Mouse (Mus musculus) left cerebral cortex, adult 11 months (tissue): ENCODE measurements at regions not wholly inside any gene's neighbourhood (a gene's known extent, or its start where the extent isn't known, plus 50 kb on each side); places are given as distances from the start of the nearest gene placed in this dataset.

Experiments
- DNase-seq: peaks from one replicate; pipeline ENCODE4 v3.0.0; 2022; ENCODE audit warnings: low spot score

DNA sequence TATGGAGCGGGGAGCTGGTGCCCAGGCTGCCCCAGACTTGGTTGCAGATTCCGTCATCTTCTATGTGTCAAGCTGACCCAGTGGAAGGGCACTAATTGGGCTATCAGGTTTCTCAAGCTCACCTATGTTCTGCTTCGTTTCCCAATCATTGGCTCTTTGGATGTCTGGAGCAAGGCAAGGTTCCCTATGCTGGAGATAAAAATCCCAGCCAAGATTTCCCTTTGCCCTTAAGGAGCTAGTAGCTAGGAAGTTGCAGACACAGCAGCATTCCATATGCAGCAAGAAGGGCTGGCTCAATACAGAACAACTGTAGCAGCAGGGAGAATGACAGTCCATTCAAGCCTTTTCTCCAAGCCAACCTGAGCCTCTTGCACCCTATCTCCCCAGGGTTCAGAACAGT lies 159.2 kb upstream of the Zfp706 start:
- DNase-seq: no peak

DNA sequence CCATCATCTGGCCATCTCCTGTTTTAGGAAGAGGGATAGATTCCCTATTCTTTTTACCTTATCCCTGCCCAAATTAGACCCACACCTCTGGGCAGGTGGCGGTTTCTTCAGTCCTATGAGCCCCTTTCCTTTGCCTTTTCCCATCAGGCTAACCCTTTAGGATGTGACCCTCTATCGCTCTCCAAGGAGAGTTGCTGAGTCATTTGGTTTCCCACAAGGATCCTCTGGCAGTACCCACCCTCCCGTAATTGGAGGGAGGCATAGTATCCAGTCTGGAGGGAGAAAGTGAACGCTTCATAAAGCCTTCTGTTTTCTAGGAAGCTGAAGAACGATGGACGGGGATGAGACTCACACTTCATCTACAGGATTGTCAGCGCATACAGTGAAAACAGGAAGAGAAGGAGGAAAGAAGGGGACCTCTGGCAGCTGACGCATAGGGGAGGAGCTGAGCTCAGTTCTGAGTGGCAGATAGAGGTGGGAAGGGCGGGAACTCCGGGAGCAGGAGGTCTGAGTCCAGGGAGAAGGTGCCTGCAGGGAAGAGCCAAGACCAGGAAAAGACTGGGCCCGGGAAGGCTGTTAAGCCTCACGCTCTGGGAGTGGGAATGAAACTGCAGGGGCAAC lies 158.4 kb upstream of the Zfp706 start:
- no peak for DNase-seq

DNA sequence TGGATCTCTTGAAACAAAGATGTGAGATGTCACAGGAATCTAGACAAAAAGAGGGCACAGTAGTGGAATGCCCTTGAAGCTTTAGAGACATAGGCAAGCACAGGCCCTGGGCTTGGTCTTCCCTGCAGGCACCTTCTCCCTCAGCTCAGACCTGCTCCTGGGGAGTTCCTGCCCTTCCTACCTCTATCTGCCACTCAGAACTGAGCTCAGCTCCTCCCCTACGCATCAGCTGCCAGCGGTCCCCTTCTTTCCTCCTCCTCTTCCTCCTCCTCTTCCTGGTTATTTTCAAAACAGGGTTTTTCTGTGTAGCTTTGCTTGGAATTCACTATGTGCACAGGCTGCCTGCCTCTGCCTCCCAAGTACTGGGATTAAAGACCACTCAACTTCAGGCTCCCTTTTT lies 157.6 kb upstream of the Zfp706 start:
- no peak for DNase-seq

DNA sequence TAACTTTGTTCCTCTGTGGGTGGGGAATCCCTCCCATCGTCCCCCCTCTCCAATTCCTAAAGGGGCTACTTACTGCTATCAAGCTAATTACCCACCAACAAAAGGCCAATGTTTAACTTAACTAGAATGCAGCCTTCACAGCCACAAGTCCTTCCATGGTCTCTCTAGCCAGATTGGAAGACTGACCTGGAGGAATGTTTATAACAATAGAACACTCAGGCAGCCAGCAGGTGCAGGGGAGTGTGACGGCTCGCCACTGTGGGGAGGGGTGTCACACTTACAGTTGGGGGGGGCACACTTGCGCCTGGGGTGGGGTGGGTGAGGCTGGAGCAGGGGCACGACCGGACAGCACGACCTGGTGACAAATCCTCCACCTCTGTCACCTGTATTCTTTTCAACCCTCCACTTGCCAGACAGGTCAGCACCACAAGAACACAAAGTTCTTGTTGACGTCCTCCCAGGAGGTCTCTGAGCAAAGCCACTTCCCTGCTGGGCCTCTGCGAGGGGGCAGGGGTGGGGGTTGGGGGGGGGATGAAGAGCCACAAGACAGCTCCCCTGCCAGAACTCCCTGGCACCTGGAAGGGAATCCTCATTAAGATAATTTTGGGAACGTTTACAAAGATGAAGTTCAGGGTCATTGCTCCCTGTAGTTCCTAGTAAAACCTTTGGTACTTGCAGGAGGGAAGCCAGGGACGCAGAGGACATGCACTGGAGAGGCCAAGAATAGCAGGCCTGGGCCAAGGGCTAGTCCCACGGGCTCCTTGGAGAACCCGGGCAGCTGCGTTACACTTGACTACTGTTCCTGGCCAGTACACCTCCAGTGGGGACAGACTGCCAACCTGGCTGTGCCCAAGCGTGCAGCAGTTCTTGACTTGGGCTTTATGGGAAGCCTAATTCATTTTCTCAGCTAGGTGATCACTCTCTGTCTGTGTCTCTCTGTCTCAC lies 156.9 kb upstream of the Zfp706 start:
- DNase-seq: no peak

DNA sequence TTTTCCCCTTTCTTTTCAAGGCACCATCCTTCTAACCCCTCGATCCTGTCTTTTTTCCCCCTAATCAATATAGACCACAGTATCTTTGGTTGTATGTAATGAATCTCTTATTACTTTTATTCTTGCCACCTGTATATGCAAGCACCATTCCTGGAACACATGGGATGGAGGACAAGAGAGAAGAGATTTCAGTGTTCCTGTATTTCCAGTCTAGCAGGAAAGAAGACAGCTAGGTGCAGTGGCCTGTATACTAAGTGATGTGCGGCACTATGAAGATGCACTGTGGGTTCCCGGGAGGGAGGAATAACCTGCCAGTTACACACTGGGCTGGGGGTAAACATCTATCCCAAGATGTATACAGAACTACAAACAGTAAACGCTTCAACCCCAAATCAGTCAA lies 152.4 kb upstream of the Zfp706 start:
- no peak for DNase-seq

DNA sequence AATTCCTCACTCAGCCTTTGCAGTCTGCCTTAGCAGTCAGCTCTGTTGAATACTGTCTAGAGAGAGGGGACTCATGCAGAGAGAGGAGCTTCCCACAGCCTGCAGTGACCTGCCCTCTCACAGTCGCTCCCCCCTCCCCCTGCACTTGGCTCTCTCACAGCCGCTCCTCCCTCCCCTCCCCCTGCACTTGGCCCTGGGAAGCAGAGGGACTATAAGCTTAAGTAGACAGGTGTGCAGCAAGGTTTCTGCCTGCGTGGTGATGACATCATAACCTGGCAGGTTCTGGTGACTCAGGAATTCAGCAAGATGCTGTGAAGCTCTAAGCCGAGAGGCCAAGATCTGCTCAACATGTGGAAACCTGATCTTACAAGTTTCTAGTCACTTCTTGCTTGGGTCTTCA lies 151.8 kb upstream of the Zfp706 start:
- DNase-seq: no peak

DNA sequence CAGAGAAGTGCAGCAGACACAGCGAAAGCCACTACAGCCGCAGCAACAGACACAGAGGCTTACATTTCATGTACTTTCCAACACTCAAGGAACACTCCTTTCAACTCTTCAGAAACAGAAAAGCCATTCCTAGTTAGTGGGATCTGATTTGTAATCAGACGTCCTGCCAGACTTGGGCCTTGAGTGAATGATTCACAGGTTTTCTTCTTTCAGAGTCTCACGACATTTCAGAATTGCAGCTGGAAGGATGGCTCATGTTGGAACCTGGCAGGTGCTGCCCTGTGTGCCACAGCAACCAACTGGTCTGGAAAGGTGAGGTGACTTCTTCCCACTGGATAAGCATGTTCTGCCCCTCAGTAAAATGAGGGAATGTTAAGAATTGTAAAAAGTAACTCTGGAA lies 149.8 kb upstream of the Zfp706 start:
- DNase-seq: no peak

DNA sequence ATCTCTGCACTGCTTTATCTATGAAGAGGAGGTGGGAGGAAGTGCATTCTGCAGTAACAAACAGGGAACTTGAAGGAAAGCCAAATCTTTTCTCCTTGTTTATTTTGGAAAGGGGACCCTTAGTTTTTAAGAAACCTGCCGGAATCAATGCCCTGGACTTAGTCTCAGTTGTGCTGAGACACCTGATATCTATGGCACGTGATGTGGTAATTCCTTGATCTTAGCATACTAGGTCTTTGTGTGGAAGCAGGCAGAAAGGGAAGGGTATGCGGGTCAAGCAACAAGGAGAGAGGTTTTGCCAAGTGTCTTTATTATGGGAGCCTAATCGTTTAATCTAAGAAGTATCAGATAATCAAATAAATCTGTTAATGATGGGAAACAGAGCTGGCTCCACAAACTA lies 147.4 kb upstream of the Zfp706 start:
- no peak for DNase-seq

DNA sequence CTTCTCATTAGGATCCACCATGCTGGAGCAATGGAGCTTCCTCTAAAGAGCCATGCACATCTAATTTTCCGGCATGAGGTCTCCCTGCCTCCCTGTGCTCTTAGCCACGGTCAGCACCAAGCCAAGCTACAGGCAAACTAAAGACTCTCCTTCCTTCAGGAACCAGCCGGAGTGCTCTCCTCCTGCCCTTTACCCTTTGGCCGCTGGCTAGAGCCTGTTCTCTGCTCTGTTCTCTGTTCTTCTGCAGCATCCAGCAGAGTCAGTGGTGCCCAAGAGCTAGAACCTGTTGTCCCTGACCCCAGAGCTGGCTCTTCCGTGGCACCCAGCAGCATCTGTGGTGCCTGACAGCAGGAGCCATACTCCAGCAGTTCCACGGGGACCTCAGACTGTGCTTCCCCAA lies 145.6 kb upstream of the Zfp706 start:
- no peak for DNase-seq

DNA sequence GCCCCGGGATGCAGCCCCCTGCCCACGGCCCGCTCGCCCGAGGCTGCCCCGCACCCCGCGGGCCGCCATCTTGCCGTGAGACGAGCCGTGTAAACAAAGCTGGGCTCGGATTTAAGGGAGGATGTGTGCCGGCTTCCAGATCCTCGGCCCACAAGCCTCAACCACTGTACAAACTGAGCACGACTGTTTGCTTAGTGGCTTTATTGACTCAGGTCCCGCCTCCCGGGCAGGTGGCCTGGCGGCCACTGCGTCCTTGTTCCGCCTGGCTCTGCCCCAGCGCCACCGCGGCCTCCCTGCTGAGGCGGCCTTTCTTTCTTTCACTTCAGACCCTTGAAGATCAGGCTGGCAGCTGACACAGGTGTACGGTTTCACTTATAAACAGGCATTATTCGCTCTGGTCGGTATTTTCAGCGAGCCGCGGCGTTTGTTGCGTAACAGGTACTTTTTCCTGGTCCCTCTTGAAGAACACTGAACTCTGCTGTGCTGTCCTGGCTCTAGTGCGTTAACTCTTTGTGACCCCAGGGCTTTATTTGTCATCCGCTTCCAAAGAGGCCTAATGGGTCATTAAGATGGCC lies 128.1 kb upstream of the Zfp706 start:
- no peak for DNase-seq

DNA sequence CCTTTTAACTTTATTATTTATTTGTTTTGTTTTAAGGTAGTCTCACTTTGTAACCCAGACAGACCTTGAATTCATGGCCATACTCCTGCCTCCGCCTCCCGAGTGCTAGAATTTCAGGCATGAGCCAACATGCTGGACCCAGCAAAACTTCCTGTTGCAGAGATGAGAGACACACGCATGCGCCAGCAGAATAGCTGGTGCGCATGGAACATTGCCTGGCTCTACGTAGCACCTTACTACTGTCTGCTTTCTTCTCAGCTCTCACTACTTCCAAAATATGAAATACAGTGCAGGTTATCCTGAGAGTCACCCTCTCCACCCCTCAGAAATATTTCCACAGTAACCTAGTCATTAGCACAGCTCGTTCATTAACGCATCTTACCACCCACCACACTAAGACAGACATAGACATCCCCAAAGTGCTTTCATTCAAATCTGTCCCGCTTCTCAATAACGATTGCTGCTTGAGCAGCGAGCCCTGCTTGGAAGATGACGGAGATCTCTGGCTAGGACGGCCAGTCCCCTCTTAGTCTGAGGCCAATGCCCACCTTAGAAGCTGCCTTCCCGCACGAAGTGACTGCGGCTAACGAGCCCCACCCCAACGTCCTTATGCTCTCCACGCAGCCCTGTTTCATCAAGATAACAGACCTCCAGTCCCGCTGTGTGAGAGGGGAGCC lies 127.5 kb upstream of the Zfp706 start:
- DNase-seq: no peak

DNA sequence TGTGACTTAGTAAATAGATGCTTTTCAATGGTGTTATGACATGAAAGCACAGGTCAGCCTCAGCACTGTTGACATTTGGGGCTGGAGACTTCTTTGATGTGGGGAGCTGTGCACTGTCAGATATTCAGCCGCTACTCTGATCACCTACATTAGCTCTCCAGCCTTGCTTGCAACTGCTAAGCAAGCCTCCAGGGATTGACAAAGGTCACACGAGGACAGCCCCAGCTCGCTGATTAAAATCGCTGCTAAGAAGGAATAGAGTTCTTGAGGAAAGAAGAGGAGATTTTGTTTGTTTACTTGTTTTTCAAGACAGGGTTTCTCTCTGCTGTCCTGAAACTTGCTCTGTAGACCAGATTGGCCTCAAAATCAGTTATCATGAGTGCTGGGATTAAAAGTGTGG lies 126.8 kb upstream of the Zfp706 start:
- no peak for DNase-seq

DNA sequence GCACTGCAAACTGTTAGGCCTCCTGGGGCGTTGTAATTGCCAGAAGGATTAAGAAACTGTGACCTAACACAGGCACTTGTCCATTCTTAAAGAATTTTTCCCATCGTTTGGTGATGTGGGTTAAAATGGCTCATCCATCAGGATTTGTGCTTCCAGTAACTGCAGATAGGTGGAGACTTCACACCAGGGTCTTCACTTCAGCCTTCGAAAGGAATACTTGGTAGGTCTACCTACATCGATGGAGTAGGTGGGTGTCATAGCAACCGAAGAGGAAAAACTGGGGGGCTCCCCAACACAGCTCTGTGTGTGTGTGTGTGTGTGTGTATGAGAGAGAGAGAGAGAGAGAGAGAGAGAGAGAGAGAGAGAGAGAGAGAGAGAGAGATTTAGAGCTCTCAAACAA lies 126.3 kb upstream of the Zfp706 start:
- no peak for DNase-seq

DNA sequence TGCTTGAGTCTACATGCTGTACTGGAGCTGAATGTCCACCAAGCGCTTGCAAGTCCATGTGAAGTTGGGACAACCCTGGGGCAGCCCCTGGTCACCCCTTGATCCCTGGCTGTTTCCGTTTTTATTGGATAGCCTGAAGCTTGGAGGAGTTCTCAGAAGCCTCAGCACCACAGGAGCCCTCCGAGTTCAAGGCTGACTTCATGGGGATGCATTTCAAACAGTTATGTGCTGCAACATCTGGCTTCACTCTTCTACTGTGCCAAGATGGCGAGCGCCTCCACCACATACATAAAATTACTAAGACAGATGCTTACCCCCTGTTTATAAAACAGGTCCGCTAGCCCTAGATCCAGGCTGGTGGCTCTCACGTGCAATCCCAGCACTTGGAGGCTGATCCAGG lies 120.1 kb upstream of the Zfp706 start:
- no peak for DNase-seq

DNA sequence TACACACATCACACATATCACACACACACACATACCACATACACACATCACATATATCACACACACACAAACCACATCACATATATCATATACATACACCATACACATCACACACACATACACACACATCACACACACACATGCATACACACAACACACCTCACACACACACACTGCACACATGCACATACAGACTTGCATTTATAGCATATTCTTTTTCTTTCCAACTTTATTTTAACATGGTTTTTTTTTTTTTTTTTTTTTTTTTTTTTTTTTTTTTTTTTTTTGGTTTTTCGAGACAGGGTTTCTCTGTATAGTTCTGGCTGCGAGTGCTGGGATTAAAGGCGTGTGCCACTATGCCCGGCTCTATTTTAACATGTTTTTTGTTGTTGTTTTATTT lies 119.6 kb upstream of the Zfp706 start:
- no peak for DNase-seq

DNA sequence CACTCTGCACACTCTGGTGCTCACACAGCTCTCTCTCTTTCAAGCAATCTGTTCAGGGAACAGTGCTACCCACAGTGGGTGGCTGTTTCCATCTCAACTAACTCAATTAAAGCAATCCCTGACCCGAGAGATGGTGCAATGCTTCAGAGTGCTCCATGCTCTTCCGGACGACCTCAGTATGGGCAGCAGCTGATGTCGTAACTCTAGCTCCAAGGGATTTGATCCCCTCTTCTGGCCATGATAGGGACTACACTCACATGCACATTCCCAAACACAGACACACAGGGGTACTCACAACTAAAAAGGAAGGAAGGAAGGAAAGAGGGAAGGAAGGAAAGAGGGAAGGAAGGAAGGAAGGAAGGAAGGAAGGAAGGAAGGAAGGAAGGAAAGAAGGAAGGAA lies 118.2 kb upstream of the Zfp706 start:
- no peak for DNase-seq

DNA sequence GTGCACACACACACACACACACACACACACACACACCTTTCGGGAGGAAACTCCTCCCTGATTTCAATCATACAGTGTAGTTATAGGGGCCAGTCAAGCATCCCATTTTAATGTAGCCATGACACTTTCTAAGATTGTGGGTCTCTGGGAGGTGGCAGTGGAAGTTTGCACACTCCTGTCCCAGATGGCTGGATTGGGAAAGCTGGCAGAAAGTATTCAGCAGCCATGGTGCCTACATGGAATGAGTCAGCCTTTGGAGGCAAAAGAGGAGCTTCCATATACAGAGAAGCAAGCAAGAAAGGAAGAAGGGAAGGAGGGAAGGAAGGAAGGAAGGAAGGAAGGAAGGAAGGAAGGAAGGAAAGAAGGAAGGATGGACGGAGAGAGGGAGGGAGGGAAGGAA lies 117.4 kb upstream of the Zfp706 start:
- no peak for DNase-seq

DNA sequence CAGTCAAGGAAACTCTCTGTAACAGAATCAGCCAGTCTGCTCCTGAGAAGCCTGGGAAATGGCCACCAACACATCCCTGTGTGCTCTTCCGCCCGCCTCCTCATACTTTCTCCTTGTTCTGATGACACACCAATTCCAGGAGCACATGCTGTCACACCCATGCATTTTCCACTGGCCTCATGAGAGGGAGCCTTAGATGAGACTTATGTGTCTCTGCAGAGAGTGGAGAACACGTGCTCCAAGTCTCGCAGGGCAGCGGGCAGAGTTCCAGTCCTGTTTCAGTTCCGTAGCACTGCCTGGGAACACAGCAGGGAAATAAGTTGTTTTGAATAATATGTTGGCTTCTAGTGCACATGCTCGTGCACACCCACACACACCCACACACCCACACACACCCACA lies 116.7 kb upstream of the Zfp706 start:
- no peak for DNase-seq

DNA sequence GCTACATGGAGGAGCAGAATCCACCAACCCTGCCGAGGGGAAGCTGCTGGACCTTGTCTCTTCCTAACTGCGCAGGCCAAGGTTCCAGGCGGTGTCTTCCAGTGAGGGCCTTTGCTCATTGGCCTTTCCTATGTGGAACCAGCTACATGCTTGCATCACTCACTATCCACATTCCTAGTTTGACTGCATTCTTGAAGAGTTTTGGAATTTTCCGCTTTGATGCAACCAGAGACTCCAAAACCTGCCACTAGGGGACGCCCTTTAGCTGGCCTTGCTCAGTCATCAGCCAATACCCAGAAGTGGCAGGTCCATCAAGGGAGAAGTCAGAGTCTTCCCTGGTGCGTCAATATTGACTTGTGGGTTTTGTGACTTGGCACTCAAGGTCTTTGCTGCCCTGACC lies 112.8 kb upstream of the Zfp706 start:
- DNase-seq: peak; percentile 72

DNA sequence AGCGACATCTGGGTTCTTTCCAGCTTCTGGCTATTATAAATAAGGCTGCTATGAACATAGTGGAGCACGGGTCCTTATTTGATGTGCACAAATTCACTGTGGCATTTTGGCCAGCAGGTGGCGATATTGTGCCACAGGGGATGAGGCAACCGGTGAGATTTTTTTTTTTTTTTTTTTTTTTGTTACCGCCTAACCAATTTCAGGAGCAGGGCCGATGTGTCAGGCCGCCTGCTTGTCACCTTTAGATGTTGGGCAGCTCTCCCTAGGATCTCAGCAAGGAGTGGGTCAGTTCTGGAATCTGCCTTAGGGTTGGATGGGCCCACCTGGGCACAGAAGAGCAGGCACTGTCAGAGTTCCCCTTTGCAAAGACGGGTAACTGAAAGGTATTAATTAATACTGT lies 106.5 kb upstream of the Zfp706 start:
- DNase-seq: no peak

DNA sequence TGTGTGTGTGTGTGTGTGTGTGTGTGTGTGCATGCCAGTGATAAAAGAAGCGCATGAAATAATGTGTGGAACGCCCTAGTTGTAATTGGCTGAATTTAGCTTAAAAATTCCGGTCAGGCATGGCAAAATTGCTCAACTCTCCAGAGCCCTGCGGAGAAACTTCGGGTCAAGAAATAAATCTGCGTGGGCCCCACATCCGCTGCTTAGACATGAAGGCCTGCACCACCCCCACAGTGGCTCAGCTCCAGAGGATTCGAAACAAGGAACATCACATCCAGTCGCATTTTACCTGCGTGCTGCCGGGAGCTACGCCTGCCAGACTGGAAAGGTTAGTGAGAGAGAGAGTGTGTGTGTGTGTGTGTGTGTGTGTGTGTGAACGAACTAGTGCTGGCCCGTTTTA lies 102.9 kb upstream of the Zfp706 start:
- DNase-seq: no peak

DNA sequence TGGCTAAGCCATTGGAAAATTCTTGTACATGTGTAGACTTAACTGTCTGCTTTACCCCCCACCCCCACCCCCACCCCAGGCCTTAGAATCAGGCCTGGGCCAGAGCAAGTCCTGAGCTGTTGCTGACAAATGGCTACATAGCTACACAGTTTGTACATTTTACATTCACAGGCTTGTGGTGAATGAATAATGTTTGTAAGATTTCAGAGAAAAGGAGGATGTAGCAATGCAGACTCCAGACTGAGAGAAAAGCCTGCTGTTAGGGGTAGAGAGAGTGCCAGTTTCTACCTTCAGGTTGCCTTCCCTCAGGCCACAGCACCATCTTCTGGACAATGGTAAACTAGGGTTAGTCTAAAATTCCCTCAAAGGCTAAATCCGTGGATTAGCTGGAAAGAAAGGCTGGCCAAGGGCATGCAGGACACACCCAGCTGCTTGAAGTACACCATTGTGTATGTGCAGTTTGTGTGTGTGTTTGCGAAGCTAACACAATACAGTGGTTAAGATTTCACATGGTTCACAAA lies 94.5 kb upstream of the Zfp706 start:
- no peak for DNase-seq

DNA sequence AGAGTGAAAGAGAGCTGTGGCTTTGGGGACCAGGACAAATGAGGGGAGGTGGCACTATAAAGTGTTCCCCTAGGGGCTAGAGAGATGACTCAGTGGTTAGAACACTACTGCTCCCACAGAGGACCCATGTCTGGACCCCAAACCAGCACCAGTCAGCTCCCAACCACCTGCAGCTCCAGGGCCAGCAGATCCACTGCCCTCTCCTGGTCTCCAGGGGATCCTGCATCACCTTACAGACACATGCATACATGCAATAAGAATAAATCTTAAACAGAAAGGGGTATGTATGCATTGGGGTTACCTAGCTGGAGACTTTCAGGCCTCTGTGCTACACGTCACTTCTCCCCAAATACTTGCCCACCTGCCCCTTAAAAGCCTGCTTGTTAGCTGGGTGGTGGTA lies 93.8 kb upstream of the Zfp706 start:
- no peak for DNase-seq
